Mouse (Mus musculus) brown adipose tissue, adult 24 weeks (tissue): Measurements from ENCODE around the gene Psmd11. TPM values are rescaled to one million over a fixed set of nuclear protein-coding genes. Genes with fewer than 3 reads are reported as not detected.

Experiments
- H3K27ac ChIP-seq: fragments of 200-500 bp; replicated peaks from 2 replicates; pipeline ENCODE4 v1.5.1; 2012; ENCODE audit warnings: low read depth, mild to moderate bottlenecking, low read length
- H3K4me1 ChIP-seq: fragments of 200-500 bp; 2 replicates; pipeline ENCODE4 v1.6.1; 2012; ENCODE audit warnings: low read length, mixed read lengths; ENCODE audit not compliant: control insufficient read depth, insufficient read depth, insufficient read length
- H3K4me3 ChIP-seq: fragments of 200-500 bp; 2 replicates; pipeline ENCODE4 v1.5.1; 2012; ENCODE audit warnings: low read depth, mild to moderate bottlenecking, low read length, moderate library complexity; ENCODE audit not compliant: insufficient read depth
- polyA plus RNA-seq: library from polyadenylated mRNA; stranded (reverse); fragments of >200 nt; gene quantifications from 2 replicates; pipeline ENCODE4 v1.2.4, GENCODE M21; 2012; ENCODE audit not compliant: missing spikeins, insufficient read depth, insufficient read length

Psmd11 gene
- polyA plus RNA-seq, 1 experiment: 103 TPM

GRCm38 (mm10) chr11:80503281-80503680, 74.9 kb downstream of the Psmd11 start:
- Histone ChIP-seq H3K27ac (no peak overlapping the region), H3K4me3 (no peak overlapping the region), H3K4me1 (no peaks in the 10 kb centered on the region; the same call in 1 of the 2 replicates)

DNA sequence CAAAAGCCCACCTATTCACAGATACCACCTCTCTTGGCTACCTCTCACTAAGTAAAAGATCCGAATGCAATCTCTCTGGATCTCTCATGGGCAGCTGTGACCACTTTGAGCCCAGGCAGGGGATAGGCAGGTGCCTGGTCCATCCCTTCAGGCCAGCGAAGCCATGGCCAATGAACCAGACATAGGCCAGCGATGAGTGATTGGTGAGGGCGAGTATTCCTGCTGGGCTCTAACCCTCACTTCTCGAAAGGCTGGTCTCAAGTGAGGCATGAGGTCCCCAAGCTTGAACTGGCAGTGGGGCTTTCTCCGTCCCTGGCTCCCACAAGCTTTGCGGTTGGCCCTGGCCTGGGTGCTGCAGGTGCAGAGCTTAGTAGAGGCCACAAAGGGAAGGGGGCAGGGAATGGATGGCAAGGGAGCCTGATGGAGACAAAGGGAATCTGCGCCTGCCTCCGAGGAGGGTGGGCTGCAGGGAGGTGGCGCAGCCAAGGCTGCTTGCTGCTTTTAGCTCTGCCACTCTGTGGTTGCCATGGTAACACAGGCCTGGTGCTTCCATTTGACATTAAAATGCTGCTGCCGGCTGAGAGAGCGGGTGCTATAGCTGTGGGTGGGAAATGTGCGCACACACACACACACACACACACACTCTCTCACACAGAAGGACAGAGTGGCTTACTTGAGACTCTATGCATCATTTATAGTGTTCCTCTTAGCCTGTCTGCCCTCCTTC, 75.5 kb downstream of the Psmd11 start:
- H3K27ac ChIP-seq: no peak overlapping the region
- H3K4me3 ChIP-seq: no peak overlapping the region
- H3K4me1 ChIP-seq: no peaks in the 10 kb centered on the region; the same call in 1 of the 2 replicates

GRCm38 (mm10) chr11:80504519-80505385, 76.3 kb downstream of the Psmd11 start:
- H3K4me3 ChIP-seq: no peak overlapping the region
- no peak overlapping the region for H3K27ac ChIP-seq
- H3K4me1 ChIP-seq: no peaks in the 10 kb centered on the region; the same call in 1 of the 2 replicates

DNA sequence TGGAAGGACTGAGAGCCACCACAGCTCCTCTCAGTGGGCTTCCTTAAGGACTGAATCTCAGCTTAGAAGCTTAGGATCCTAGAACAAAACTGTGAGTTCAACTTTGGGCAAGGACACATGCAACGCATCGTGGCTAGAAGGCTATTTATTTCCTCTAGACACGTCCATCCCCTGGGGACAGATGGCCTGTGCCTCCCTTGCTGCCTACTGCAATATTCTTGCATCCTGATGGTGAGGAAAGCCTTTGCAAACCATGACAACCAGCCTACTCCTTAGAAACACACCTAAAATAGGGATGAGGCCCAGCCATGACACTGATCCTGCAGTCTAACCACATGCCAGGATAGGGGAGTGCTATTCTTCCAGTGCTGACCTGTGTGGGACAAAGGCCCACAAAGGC, 77.2 kb downstream of the Psmd11 start:
- Histone ChIP-seq H3K27ac (no peak overlapping the region), H3K4me3 (no peak overlapping the region), H3K4me1 (no peaks in the 10 kb centered on the region; the same call in 1 of the 2 replicates)

DNA sequence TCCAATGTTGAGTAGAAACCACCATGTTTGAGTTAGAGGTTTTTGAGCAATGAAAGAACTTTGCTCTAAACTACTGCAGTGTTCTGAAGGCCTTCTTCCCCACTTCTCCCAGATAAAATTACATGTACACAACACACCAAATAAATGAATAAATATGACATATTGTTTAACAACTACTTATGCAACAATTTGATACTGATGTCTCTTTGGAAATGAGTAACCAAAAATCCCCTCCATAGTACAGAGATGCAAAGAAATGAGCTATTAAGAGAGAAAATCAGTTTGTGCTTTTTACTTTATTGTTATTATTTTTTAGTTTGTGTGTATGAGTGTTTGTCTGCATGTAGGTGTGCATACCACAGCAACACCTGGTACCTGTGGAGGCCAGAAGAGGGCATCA, 78.1 kb downstream of the Psmd11 start:
- H3K27ac ChIP-seq: no peak overlapping the region
- H3K4me3 ChIP-seq: no peak overlapping the region
- H3K4me1 ChIP-seq: no peaks in the 10 kb centered on the region; the same call in 1 of the 2 replicates

DNA sequence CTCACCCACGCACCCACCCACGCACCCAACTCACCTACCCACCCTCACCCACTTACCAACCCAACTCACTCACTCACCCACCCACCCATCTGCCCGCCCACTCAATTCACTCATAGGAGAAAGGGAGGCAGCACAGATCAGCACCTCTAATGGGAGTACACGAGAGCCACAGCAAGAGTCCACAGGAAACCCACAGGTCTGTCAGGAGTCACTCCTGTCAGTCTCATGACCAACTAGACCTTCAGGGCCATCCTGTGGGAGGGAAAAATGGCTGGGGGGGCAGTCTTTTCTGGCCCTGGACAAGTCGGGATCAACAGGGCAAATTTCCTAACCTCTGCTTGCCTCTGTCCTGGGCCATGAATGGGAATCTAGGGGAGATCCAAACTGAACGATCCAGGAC, 79.4 kb downstream of the Psmd11 start:
- no peak overlapping the region for H3K4me3 ChIP-seq
- no peak overlapping the region for H3K27ac ChIP-seq
- H3K4me1 ChIP-seq: no peaks in the 10 kb centered on the region; the same call in 1 of the 2 replicates

DNA sequence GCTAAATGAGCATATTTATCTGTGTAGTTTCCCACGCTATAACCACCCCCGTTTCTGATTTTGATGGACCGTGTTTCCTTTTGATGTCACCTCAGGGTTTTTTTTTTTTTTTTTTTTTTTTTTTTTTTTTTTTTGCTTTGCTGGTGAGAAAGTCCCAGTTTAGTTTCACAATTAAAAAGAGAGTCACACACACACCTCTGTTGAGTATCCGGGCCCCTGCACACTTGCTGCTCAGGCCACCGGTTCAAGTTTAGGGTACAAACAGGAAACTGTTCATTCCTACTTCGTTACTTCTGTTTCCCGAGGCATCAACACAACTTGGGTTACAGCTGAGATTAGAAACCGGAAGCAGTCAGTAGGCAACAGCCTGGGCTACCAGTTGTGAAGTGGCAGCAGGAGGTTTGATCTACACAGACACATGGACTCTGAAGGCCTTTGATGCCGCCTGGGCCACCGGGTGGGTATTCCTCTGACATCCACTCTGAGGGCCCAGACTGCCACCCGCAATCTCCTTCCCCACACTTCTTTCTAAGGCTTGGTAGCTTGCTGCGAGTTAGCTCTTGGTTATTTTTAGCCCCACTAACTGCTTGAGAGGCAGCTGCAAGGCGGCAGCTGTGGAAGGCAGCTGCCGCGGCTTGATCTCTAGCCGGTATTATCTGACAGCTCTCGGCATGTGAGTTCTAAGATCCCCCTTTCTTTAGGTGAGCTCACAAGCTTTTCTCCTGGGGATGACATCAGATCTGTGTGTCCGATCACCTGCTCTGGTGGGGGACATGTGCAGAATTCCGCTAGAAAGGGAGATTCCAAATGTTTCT, 80.2 kb downstream of the Psmd11 start:
- Histone ChIP-seq H3K4me3 (no peak overlapping the region), H3K4me1 (no peaks in the 10 kb centered on the region; the same call in 1 of the 2 replicates), H3K27ac (no peak overlapping the region)

DNA sequence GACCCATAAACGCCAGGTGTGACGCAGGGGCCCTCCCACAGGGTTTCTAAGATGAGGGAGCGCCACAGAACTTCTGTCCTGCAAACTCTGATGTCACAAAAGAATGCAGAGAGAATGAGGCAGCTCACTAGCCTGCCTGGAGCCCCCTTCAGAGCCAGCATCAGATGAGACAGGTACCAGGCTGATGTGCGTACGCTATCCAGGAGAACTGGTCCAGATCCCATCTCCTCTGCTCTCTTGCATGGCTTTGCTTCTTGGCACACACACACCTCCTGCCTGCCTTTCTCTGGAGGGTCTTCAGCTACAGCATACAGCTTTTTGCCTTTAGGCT, 80.7 kb downstream of the Psmd11 start:
- H3K27ac ChIP-seq: no peak overlapping the region
- H3K4me1 ChIP-seq: no peaks in the 10 kb centered on the region; the same call in 1 of the 2 replicates
- no peak overlapping the region for H3K4me3 ChIP-seq

- no peak overlapping the region for H3K27ac ChIP-seq
- H3K4me1 ChIP-seq: no peaks in the 10 kb centered on the region; the same call in 1 of the 2 replicates
- no peak overlapping the region for H3K4me3 ChIP-seq
Observed at GRCm38 (mm10) chr11:80510124-80510523, 81.7 kb downstream of the Psmd11 start.

GRCm38 (mm10) chr11:80512313-80513056, 84.1 kb downstream of the Psmd11 start:
- no peak overlapping the region for H3K4me3 ChIP-seq
- H3K27ac ChIP-seq: no peak overlapping the region
- H3K4me1 ChIP-seq: no peaks in the 10 kb centered on the region; the same call in 1 of the 2 replicates

DNA sequence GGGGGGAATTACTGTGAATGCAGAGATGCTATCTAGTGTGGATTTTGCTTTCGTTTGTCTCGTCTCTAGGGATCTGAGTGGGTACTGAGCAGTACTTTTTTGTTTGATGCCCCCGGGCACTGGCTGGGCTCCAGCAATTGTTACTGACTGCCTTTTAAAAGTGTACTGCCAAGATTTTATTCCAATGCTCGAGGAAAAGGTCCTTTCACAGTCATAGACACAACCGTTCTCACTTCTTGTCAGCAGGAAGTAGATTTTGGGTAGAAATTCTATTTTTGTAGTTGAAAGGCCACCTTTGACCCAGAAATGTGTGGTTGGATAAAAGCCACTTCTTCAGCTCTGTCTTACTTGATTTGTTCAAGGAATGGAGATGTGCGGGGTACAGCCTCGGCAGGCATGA, 85.4 kb downstream of the Psmd11 start:
- no peak overlapping the region for H3K27ac ChIP-seq
- H3K4me1 ChIP-seq: no peaks in the 10 kb centered on the region; the same call in 1 of the 2 replicates
- no peak overlapping the region for H3K4me3 ChIP-seq

DNA sequence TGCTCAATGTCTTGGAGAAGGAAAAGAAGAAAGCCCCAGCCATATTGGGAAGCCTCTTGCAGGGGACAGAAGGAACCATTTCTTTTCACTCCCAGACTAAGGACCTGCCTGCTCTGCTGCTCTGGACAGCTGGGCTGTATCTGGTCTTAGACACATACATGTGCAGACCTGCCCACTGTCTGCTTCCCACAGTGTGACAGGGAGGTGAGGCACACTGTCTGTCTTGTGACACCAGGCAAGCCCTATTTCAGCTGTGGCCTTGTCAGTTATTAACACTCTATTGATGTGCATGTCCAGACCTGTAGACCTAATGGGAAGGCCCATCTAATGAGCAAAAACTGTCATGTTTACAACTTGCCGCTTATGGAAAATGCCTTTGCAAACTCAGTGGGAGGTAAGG, 86.9 kb downstream of the Psmd11 start:
- Histone ChIP-seq H3K4me1 (no peaks in the 10 kb centered on the region; the same call in 1 of the 2 replicates), H3K4me3 (no peak overlapping the region), H3K27ac (no peak overlapping the region)

DNA sequence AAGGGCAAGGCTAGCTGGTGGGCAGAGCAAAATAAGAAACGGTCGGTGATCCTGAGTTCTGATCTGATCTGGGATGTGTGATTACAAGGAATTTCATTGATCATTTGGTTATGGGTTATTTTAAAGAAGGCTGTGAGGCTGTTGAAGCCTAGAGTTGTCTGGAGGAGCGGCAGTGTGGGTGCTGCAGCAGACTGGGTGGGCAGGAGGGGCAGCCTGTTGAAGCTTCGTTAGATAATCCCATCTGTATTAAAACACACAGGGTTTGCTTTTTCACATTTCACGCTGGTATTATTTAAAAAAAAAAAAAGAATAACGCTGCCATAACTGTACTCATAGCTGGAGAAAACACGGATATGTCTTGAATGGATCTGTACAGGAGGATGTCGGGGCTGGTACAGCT, 87.5 kb downstream of the Psmd11 start:
- H3K27ac ChIP-seq: no peak overlapping the region
- no peaks in the 10 kb centered on the region; the same call in 1 of the 2 replicates for H3K4me1 ChIP-seq
- H3K4me3 ChIP-seq: no peak overlapping the region
